Mouse (Mus musculus): ENCODE results near the gene Gm39115. TPM values are rescaled to one million over a fixed set of nuclear protein-coding genes. Genes with fewer than 3 reads are reported as not detected.
"Not testable (repeated sequence)": the region's sequence is repeated elsewhere in the genome, so short reads cannot be mapped to it uniquely, and the experiment has no call there.

The Gm39115 gene
- not detected in 2 replicates for polyA plus RNA-seq (2016; fragmentation: Nextera tagmentation; extraction: Ambion mirVana)

DNA sequence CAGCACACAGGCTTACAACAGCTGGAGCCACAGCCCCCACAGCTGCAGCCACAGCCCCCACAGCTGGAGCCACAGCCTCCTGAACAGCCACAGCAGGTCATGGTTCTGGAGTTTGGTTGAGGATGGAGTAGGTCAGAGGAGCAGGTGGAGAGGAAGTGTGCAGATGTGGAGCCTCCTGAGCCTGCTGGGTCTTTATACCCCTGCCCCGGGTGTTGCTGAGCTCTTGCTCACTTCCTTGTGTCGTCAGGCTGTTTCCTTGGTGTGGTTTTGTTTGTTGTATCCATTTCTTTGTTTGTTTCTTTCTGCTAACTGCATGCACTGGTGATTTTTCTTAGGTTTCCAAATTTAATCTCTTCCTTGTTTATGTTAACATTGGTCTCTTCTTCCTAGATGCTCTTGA lies at the start of gene Gm39115:
Gene Gm39115 (minus strand): TSS at position 101 of the 400 bp plus-strand sequence.
- not testable (repeated sequence) for H3K4me2 ChIP-seq (replicated peaks); H3K4me1 ChIP-seq; H3K4me3 ChIP-seq; H3K36me3 ChIP-seq; H3K27ac ChIP-seq (replicated peaks); H3K27me3 ChIP-seq; ATAC-seq (ENCODE audit: low FRiP score, low read depth); H3K9me3 ChIP-seq; H3K9ac ChIP-seq (replicated peaks)
- WGBS: 51% methylated on average over 2 of the region's 2 CpGs

DNA sequence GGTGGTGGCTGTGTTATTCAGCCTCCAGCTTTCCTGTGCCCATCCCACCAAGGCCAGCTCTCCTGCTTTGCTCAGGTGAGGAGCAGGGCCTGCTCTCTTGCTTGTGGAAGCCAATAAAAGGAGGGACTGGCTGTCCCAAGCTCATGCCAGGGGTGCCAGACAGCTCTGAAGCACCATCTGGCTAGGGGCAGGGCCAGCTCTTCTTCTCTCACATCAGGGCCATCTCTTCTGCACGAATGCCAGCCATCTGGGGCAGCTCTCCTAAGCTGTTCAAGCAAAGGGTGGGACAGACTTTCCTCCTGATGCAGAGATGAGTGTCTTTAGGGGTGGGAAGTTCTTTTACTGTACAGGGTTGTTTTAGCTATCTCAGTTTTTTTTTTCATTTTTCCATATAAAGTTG lies 45.2 kb upstream of the Gm39115 start:
- Histone ChIP-seq H3K4me2 (replicated peaks) (no peak overlapping the region), H3K4me3 (no peak overlapping the region), H3K9me3 (no peaks in the 10 kb centered on the region), H3K27me3 (no peaks in the 10 kb centered on the region), H3K9ac (replicated peaks) (no peak overlapping the region), H3K4me1 (no peaks in the 10 kb centered on the region), H3K36me3 (no peaks in the 10 kb centered on the region), H3K27ac (replicated peaks) (no peak overlapping the region)
- 65% methylated on average over 1 of the region's 1 CpGs for WGBS
- ATAC-seq (ENCODE audit: low FRiP score, low read depth): no peak

DNA sequence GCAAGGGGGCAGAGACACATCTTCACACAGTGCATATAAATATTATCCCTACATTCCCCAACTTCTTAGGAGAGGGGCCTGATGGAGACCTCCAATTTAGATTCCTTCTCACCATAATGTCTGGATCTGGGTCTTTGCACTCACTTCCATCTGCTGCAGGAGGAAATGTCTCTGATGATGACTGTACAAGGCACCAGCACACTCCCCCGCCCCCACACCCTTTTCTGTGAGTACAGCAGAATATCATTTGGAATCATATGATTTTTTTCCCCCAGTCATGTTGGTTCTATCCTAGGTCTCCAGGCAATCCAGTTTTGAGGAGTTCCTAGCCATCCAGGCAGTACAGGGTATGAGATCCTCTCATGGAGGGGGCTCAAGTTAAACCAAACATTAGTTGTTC lies 42.9 kb upstream of the Gm39115 start:
- no peaks in the 10 kb centered on the region for H3K36me3 ChIP-seq
- no peak overlapping the region for H3K27ac ChIP-seq (replicated peaks)
- H3K27me3 ChIP-seq: no peaks in the 10 kb centered on the region
- no peaks in the 10 kb centered on the region for H3K9me3 ChIP-seq
- no peak overlapping the region for H3K9ac ChIP-seq (replicated peaks)
- ATAC-seq (ENCODE audit: low FRiP score, low read depth): no peak
- no peaks in the 10 kb centered on the region for H3K4me1 ChIP-seq
- WGBS: 68% methylated on average over 1 of the region's 1 CpGs
- H3K4me2 ChIP-seq (replicated peaks): no peak overlapping the region
- H3K4me3 ChIP-seq: no peak overlapping the region

DNA sequence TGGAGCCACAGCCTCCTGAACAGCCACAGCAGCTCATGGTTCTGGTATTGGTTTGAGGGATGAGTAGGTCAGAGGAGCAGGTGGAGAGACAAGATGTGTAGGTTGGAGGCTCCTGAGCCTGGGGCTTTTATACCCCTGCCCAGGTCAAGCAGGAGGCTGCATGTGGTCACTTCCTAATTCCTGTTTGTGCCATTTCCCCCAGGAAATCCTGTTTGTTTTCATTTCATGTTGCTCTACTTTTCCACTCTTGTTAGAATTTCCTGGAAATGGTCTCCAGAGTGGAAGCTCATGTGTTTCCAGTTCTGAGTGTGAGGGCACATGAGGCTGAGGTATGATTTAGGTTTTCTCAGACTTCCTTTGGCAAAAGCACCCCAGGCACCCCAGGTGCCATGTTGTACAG lies 40.1 kb upstream of the Gm39115 start, which contains the start of gene Krtap5-2:
Gene Krtap5-2 (minus strand): TSS at position 101 of the 400 bp plus-strand sequence.
- ATAC-seq (ENCODE audit: low FRiP score, low read depth): not testable (repeated sequence)

DNA sequence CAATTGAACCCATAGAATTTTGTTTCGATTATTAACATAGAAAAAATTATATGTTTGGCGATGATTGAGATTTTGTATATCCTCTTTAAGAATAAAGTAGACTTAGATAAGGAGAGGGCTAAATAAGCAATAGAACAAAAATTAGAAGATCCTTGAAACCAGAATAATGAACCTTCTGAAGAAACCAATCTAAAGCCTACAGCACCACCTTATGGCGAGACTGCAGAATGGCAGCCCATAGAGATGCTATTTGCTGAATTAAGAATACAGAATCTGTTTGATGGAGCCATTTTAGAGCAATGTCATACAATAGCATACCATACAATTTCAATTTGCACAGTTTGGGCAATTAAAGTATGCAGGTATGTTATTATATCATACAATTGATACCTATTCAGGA lies 34.0 kb upstream of the Gm39115 start:
- no peak overlapping the region for H3K27ac ChIP-seq (replicated peaks)
- H3K36me3 ChIP-seq: no peaks in the 10 kb centered on the region
- no peak for ATAC-seq (ENCODE audit: low FRiP score, low read depth)
- no peak overlapping the region for H3K4me3 ChIP-seq
- H3K4me1 ChIP-seq: no peaks in the 10 kb centered on the region
- WGBS: 44% methylated on average over 3 of the region's 3 CpGs
- no peak overlapping the region for H3K9ac ChIP-seq (replicated peaks)
- H3K4me2 ChIP-seq (replicated peaks): no peak overlapping the region
- H3K9me3 ChIP-seq: no peaks in the 10 kb centered on the region
- H3K27me3 ChIP-seq: no peaks in the 10 kb centered on the region

More for the DNA sequence above, 40.1 kb upstream of the Gm39115 start, which contains the start of gene Krtap5-2:
- H3K4me2 ChIP-seq (replicated peaks); H3K36me3 ChIP-seq; H3K9me3 ChIP-seq; H3K4me1 ChIP-seq; H3K27me3 ChIP-seq; H3K4me3 ChIP-seq; H3K9ac ChIP-seq (replicated peaks); H3K27ac ChIP-seq (replicated peaks): not testable (repeated sequence)

DNA sequence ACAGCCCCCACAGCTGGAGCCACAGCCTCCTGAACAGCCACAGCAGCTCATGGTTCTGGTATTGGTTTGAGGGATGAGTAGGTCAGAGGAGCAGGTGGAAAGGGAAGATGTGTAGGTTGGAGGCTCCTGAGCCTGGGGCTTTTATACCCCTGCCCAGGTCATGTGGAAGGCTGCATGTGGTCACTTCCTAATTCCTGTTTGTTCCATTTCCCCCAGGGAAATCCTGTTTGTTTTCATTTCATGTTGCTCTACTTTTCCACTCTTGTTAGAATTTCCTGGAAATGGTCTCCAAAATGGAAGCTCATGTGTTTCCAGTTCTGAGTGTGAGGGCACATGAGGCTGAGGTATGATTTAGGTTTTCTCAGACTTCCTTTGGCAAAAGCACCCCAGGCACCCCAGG lies 29.8 kb upstream of the Gm39115 start, which contains the start of gene Gm4553:
Gene Gm4553 (minus strand): TSS at position 101 of the 400 bp plus-strand sequence.
- H3K36me3 ChIP-seq; H3K4me2 ChIP-seq (replicated peaks); H3K9me3 ChIP-seq; ATAC-seq (ENCODE audit: low FRiP score, low read depth); H3K27me3 ChIP-seq; H3K27ac ChIP-seq (replicated peaks); H3K4me3 ChIP-seq; H3K4me1 ChIP-seq; H3K9ac ChIP-seq (replicated peaks): not testable (repeated sequence)

DNA sequence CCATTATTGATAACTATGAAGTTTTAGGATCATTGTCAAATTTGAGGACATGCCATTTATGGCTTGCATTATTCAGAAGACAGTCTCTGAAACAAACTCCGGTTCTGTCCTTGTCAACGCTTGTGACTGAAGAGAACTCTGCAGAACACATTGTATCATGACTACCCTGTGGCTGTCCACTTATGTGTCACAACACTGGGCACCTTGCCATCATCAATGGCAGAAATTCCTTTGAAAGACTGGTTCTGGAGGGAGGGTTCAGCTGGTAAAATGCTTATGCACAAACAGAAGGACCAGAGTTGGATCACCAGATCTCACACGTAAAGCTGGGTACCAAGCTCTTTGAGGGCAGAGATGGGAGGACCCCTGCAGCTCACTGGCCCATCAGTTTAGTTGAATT lies 23.5 kb upstream of the Gm39115 start:
- no peak for ATAC-seq (ENCODE audit: low FRiP score, low read depth)
- Histone ChIP-seq H3K9ac (replicated peaks) (no peak overlapping the region), H3K9me3 (no peaks in the 10 kb centered on the region), H3K27ac (replicated peaks) (no peak overlapping the region), H3K4me1 (no peaks in the 10 kb centered on the region), H3K4me3 (no peak overlapping the region), H3K36me3 (no peaks in the 10 kb centered on the region), H3K27me3 (no peaks in the 10 kb centered on the region; the same call in 1 of the 2 replicates), H3K4me2 (replicated peaks) (no peak overlapping the region)
- WGBS: 93% methylated on average over 3 of the region's 3 CpGs

DNA sequence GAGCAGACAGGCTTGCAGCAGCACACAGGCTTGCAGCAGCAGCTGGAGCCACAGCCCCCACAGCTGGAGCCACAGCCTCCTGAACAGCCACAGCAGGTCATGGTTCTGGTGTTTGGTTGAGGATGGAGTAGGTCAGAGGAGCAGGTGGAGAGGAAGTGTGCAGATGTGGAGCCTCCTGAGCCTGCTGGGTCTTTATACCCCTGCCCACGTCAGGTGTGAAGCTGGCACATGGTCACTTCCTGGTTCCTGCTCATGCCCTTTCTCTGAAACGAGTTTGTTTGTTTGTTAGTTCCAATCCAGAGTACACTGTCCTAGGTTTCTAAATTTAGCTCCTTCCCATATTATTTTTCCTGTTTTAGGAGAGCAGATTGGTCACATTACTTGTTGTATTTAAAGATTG lies 21.2 kb upstream of the Gm39115 start, which contains the start of gene Gm29735:
Gene Gm29735 (minus strand): TSS at position 101 of the 400 bp plus-strand sequence.
- H3K27me3 ChIP-seq; H3K9me3 ChIP-seq; H3K4me1 ChIP-seq; H3K4me2 ChIP-seq (replicated peaks); H3K36me3 ChIP-seq; H3K4me3 ChIP-seq; ATAC-seq (ENCODE audit: low FRiP score, low read depth); H3K9ac ChIP-seq (replicated peaks); H3K27ac ChIP-seq (replicated peaks): not testable (repeated sequence)
- 51% methylated on average over 2 of the region's 2 CpGs for WGBS

DNA sequence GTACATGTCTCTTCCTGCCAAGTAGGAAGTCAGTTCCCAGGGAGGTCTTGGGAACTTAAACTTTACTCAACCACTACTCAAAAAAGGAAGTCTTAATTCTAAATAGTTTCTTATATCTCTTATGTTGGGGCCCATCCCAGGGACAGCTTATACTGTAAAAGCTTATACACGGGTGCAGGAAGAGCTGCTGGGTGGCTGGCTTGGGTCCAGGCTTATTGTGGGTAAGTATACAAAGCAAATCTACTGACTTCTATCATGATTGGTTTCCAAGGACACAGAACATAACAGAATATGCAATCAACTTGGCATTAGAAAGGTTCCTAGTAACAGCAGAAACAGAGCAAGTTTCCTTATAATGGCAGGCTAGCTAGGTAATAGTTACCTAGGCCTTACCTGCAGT lies 19.5 kb upstream of the Gm39115 start:
- no peak for ATAC-seq (ENCODE audit: low FRiP score, low read depth)
- WGBS: 71% methylated on average over 1 of the region's 1 CpGs

DNA sequence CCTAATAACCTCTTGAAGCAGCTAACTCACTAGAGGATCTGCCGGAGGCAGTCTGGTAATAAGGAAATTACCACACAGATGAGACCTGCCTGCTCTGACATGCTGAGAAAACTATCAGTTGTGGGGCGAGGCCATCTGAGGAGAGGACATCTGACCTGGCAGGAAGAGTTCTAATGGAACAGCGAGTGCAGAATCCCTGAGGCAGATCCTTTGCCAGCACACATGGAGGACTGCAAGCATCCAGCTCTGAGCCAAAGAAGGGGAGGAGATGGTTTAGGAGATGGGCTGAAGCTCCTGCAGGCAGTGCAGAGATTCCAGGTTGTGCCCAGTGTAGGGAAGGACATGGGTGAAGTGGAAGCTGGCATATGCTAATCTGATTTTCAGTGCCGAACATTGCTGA lies 16.4 kb upstream of the Gm39115 start:
- H3K9me3 ChIP-seq: no peaks in the 10 kb centered on the region
- no peak overlapping the region for H3K9ac ChIP-seq (replicated peaks)
- no peaks in the 10 kb centered on the region for H3K4me1 ChIP-seq
- ATAC-seq (ENCODE audit: low FRiP score, low read depth): no peak
- H3K4me3 ChIP-seq: no peak overlapping the region
- no peaks in the 10 kb centered on the region for H3K36me3 ChIP-seq
- WGBS: 89% methylated on average over 4 of the region's 4 CpGs
- no peaks in the 10 kb centered on the region for H3K27me3 ChIP-seq
- H3K27ac ChIP-seq (replicated peaks): no peak overlapping the region
- no peak overlapping the region for H3K4me2 ChIP-seq (replicated peaks)

More for the DNA sequence above, 19.5 kb upstream of the Gm39115 start:
- no peaks in the 10 kb centered on the region for H3K4me1 ChIP-seq
- no peak overlapping the region for H3K9ac ChIP-seq (replicated peaks)
- H3K9me3 ChIP-seq: no peaks in the 10 kb centered on the region
- no peaks in the 10 kb centered on the region for H3K27me3 ChIP-seq
- no peak overlapping the region for H3K27ac ChIP-seq (replicated peaks)
- no peaks in the 10 kb centered on the region for H3K36me3 ChIP-seq
- H3K4me3 ChIP-seq: no peak overlapping the region
- no peak overlapping the region for H3K4me2 ChIP-seq (replicated peaks)

DNA sequence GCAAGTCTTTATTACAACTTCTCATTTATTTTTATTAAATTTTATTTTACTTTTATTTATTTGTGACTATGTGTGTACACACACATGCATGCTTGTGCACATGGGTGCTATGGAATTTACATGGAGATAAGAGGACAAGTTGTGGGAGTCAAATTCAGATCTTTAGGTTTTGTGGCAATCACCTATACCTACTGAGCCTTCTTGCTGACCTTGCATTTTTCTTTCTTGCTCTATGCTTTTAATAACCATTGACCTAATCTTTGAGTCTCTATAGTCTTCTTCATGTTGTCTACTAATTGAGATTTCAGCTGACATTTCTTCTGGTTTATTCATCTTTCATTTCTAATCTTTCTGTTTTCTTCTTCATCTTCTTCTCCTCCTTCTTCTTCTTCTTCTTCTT lies 12.8 kb upstream of the Gm39115 start:
- H3K4me2 ChIP-seq (replicated peaks): no peak overlapping the region
- H3K4me1 ChIP-seq: no peaks in the 10 kb centered on the region
- no peak overlapping the region for H3K27ac ChIP-seq (replicated peaks)
- H3K9me3 ChIP-seq: no peaks in the 10 kb centered on the region
- peaks cover 7% of the 10 kb centered on the region; the same call in 1 of the 2 replicates for H3K27me3 ChIP-seq
- H3K36me3 ChIP-seq: no peaks in the 10 kb centered on the region
- no peak overlapping the region for H3K9ac ChIP-seq (replicated peaks)
- no peak for ATAC-seq (ENCODE audit: low FRiP score, low read depth)
- H3K4me3 ChIP-seq: no peak overlapping the region

DNA sequence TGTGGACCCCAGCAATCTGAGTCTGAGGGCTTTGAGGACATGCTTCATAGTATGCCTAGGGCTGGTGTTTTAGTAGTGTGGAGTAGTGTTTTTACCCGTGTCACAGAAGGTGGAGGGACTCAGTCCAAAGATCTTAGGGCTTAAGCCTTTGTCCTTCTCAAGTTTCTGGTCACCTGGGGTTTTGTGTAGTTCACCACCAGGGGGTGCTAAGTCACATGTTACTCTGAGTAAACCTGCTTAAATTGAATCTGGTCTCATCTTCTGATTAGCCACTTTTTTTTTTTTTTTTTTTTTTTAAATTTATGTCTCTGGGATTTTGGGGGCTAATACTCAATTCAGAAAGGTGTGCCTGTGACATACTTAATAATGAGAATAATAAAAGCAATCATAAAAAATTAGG lies 10.2 kb upstream of the Gm39115 start:
- H3K9ac ChIP-seq (replicated peaks): no peak overlapping the region
- H3K27me3 ChIP-seq: peaks cover 7% of the 10 kb centered on the region; the same call in 1 of the 2 replicates
- no peaks in the 10 kb centered on the region for H3K4me1 ChIP-seq
- H3K27ac ChIP-seq (replicated peaks): no peak overlapping the region
- H3K36me3 ChIP-seq: no peaks in the 10 kb centered on the region
- H3K4me3 ChIP-seq: no peak overlapping the region
- no peaks in the 10 kb centered on the region for H3K9me3 ChIP-seq
- no peak for ATAC-seq (ENCODE audit: low FRiP score, low read depth)
- 0% methylated on average over 1 of the region's 1 CpGs for WGBS
- H3K4me2 ChIP-seq (replicated peaks): no peak overlapping the region

DNA sequence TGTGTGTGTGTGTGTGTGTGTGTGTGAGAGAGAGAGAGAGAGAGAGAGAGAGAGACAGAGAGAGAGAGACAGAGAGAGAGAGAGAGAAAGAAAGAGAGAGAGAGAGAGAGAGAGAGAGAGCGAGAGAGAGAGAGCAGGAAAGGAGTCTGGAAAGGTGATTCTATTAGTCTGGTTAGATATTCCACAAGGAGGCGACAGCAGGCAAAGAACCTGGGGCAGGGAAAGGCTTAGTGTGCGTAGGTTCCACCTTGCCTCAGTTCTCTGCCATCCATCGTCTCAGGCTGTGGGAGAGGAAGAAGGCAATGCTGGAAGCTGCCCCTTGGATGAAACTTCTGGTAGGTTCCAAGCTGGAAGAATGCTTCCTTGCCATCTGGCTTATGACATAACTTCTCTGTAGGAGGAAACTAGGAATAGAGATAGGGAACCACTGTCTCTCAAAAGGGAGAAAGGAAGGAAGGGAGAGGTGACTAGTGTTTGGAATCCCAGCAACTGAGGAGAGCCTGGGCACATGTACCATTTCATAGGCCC lies 9.6 kb upstream of the Gm39115 start:
- ATAC-seq (ENCODE audit: low FRiP score, low read depth): no peak
- WGBS: 57% methylated on average over 4 of the region's 4 CpGs
- Histone ChIP-seq H3K27ac (replicated peaks) (no peak overlapping the region), H3K27me3 (peaks cover 7% of the 10 kb centered on the region; the same call in 1 of the 2 replicates), H3K4me1 (no peaks in the 10 kb centered on the region), H3K4me2 (replicated peaks) (no peak overlapping the region), H3K36me3 (no peaks in the 10 kb centered on the region), H3K9me3 (no peaks in the 10 kb centered on the region), H3K4me3 (no peak overlapping the region), H3K9ac (replicated peaks) (no peak overlapping the region)
